Mouse (Mus musculus) fat pad, adult 2 months (tissue): ENCODE measurements around the gene Fam221a.
A peak's percentile ranks its signal among the peaks of the same experiment; 100 is the strongest.

Experiments used
- DNase-seq: peaks from one replicate; pipeline ENCODE4 v3.0.0-alpha.2; 2011; ENCODE audit warnings: low read depth, low spot score; ENCODE audit errors: extremely low read depth

Gene Fam221a

GRCm38 (mm10) chr6:49367159-49368054 lies at the start of gene Fam221a:
Gene Fam221a, plus strand, starts transcription at chr6:49367739.
- DNase-seq: no peak

- DNase-seq: peak; percentile 68
Measured at GRCm38 (mm10) chr6:49318966-49319594, 48.5 kb upstream of the Fam221a start, which contains the start of gene Ccdc126. Gene Ccdc126, plus strand, starts transcription at chr6:49319274.

- no peak for DNase-seq
Measured at GRCm38 (mm10) chr6:49319595-49320315, 47.8 kb upstream of the Fam221a start.

GRCm38 (mm10) chr6:49321341-49321740 lies 46.2 kb upstream of the Fam221a start:
- no peak for DNase-seq

- no peak for DNase-seq
Measured at GRCm38 (mm10) chr6:49322056-49322455, 45.5 kb upstream of the Fam221a start.

GRCm38 (mm10) chr6:49322986-49323385 lies 44.6 kb upstream of the Fam221a start:
- DNase-seq: no peak

- no peak for DNase-seq
Measured at GRCm38 (mm10) chr6:49324528-49324927, 43.0 kb upstream of the Fam221a start.

- DNase-seq: no peak
Measured at GRCm38 (mm10) chr6:49325294-49325693, 42.2 kb upstream of the Fam221a start.

GRCm38 (mm10) chr6:49326846-49327245 lies 40.7 kb upstream of the Fam221a start:
- DNase-seq: no peak

GRCm38 (mm10) chr6:49331369-49332059 lies 36.0 kb upstream of the Fam221a start:
- DNase-seq: no peak

- DNase-seq: no peak
Measured at GRCm38 (mm10) chr6:49332060-49332370, 35.5 kb upstream of the Fam221a start.

GRCm38 (mm10) chr6:49338566-49338965 lies 29.0 kb upstream of the Fam221a start:
- DNase-seq: no peak

GRCm38 (mm10) chr6:49339145-49339544 lies 28.4 kb upstream of the Fam221a start:
- DNase-seq: no peak

- no peak for DNase-seq
Measured at GRCm38 (mm10) chr6:49343737-49344469, 23.6 kb upstream of the Fam221a start.

GRCm38 (mm10) chr6:49349826-49350225 lies 17.7 kb upstream of the Fam221a start:
- no peak for DNase-seq

- no peak for DNase-seq
Measured at GRCm38 (mm10) chr6:49354613-49355012, 12.9 kb upstream of the Fam221a start.

GRCm38 (mm10) chr6:49355171-49355570 lies 12.4 kb upstream of the Fam221a start:
- no peak for DNase-seq

GRCm38 (mm10) chr6:49360420-49360819 lies 7.1 kb upstream of the Fam221a start:
- DNase-seq: no peak

GRCm38 (mm10) chr6:49368212-49368611 lies 673 bp downstream of the Fam221a start:
- DNase-seq: no peak

GRCm38 (mm10) chr6:49372705-49373104 lies 5.2 kb downstream of the Fam221a start:
- DNase-seq: no peak
